Mouse (Mus musculus): ENCODE data around the gene Pax4. TPM values are rescaled to one million over a fixed set of nuclear protein-coding genes. Genes with fewer than 3 reads are reported as not detected.

Pax4 gene
- polyA plus RNA-seq (2015; fragmentation: Nextera tagmentation; extraction: Ambion mirVana): not detected in 2 replicates

DNA sequence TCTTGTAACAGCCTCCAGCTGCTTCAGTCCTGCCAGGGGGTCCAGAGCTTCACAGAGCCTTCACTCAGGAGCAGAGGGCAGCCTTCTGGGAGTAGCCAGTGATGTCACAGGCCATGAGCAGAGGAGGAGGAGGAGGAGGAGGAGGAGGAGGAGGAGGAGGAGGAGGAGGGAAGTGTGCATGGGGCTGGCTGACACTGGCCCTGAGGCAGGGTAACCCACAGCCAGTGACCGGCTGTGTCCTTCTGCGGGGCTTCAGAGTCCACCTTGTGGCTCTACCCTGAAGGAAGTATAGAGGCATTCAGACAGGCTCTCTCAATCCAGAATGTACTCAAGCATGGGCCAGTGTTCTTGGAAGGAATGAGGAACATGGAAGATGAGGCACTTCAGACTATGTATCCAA, at the start of gene Pax4:
Pax4 (minus strand) TSS at position 101 of the 400 bp plus-strand sequence.
- Histone ChIP-seq H3K27ac (no peak within 1 kb of the TSS), H3K27me3 (peaks cover 31% of the 10 kb centered on the region), H3K4me1 (no peaks in the 10 kb centered on the region), H3K4me2 (no peak within 1 kb of the TSS), H3K36me3 (no peaks in the 10 kb centered on the region), H3K4me3 (no peak within 1 kb of the TSS), H3K9ac (no peak within 1 kb of the TSS), H3K9me3 (no peaks in the 10 kb centered on the region)
- 72% methylated on average over 2 of the region's 2 CpGs for WGBS
- ATAC-seq (ENCODE audit: borderline replicate concordance, extremely low read depth, low FRiP score, low TSS enrichment): no peak

- H3K36me3 ChIP-seq: peaks cover 5% of the 10 kb centered on the region
- WGBS: 27% methylated on average over 5 of the region's 5 CpGs
- H3K27ac ChIP-seq: 0 out of 2 replicates have a peak overlapping the region, but pooled peaks have one; percentile 8
- peak; percentile 46; the same call in 1 of the 2 replicates for ATAC-seq (ENCODE audit: borderline replicate concordance, extremely low read depth, low FRiP score, low TSS enrichment)
- no peak overlapping the region for H3K9ac ChIP-seq
- peaks cover 17% of the 10 kb centered on the region; the same call in 1 of the 2 replicates for H3K4me1 ChIP-seq
- H3K9me3 ChIP-seq: no peaks in the 10 kb centered on the region
- H3K27me3 ChIP-seq: no peaks in the 10 kb centered on the region
- H3K4me2 ChIP-seq: no peak overlapping the region
- no peak overlapping the region for H3K4me3 ChIP-seq
These were observed 48.7 kb upstream of the Pax4 start for GRCm38 (mm10) chr6:28497837-28498236.

DNA sequence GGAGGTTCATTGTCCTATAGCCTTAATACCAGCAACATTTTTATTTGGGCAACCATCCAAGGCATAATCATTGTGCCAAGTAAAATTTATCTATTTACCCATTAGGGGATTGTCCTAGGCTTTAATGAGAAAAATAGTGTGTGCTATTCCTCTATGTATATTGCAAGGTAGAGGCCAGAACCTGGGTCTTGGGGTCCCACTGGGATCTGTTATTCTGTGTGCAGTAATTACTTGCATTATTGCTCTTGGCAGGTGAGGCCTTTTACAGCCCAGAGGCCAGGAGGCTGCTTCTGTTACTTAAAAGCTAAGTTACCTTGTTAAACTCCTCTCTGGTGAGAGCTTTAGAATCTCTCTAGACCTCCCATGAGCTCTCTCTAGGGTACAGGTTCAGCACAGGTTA, 42.0 kb upstream of the Pax4 start:
- ATAC-seq (ENCODE audit: borderline replicate concordance, extremely low read depth, low FRiP score, low TSS enrichment): no peak
- Histone ChIP-seq H3K4me2 (no peak overlapping the region), H3K9ac (no peak overlapping the region), H3K27ac (no peak overlapping the region), H3K36me3 (peaks cover 24% of the 10 kb centered on the region), H3K9me3 (no peaks in the 10 kb centered on the region), H3K4me3 (no peak overlapping the region), H3K27me3 (no peaks in the 10 kb centered on the region), H3K4me1 (0 out of 2 replicates have a peak, but pooled peaks cover 3% of the 10 kb centered on the region)

- H3K9me3 ChIP-seq: no peaks in the 10 kb centered on the region
- H3K4me1 ChIP-seq: 0 out of 2 replicates have a peak, but pooled peaks cover 3% of the 10 kb centered on the region
- 87% methylated on average over 5 of the region's 5 CpGs for WGBS
- no peak for ATAC-seq (ENCODE audit: borderline replicate concordance, extremely low read depth, low FRiP score, low TSS enrichment)
- no peak overlapping the region for H3K4me3 ChIP-seq
- no peak overlapping the region for H3K4me2 ChIP-seq
- peaks cover 25% of the 10 kb centered on the region for H3K36me3 ChIP-seq
- H3K27me3 ChIP-seq: no peaks in the 10 kb centered on the region
- no peak overlapping the region for H3K9ac ChIP-seq
- no peak overlapping the region for H3K27ac ChIP-seq
These were observed 41.5 kb upstream of the Pax4 start for GRCm38 (mm10) chr6:28490612-28491011.

DNA sequence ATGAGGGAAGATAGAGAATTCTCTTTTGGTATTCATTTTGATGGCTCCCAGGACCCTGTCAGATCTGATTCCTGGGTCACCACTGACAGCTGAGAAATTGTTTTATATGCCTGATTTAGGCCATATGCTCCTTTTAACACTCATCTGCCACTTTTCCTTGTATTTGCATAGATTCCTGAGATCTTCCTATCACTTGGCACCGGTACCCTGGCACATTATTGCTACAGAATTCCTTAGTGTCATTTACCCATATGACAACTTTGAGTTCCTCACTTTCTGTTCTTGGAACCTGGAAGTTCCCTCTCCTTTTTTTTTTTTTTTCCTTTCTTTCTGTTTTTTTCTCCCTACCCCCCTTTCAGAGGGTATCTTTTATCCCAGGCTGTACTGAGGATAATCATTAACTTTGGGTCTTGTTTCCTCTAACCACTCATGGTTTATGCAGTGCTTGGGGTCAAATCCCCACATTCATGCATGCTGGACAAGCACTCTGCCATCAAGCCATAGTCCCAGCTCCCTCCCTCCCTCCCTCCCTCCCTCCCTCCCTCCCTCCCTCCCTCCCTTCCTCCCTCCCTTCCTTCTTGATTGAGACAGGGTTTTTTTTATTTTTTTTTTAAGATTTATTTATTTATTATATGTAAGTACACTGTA, 39.2 kb upstream of the Pax4 start:
- WGBS: 86% methylated on average over 1 of the region's 1 CpGs
- no peak for ATAC-seq (ENCODE audit: borderline replicate concordance, extremely low read depth, low FRiP score, low TSS enrichment)

GRCm38 (mm10) chr6:28486905-28487304, 37.8 kb upstream of the Pax4 start:
- ATAC-seq (ENCODE audit: borderline replicate concordance, extremely low read depth, low FRiP score, low TSS enrichment): no peak
- 86% methylated on average over 7 of the region's 7 CpGs for WGBS
- Histone ChIP-seq H3K9ac (no peak overlapping the region), H3K4me2 (no peak overlapping the region), H3K9me3 (no peaks in the 10 kb centered on the region), H3K36me3 (peaks cover 18% of the 10 kb centered on the region), H3K27ac (no peak overlapping the region), H3K4me3 (no peak overlapping the region), H3K27me3 (no peaks in the 10 kb centered on the region), H3K4me1 (peaks cover 20% of the 10 kb centered on the region)

More for the DNA sequence above, 39.2 kb upstream of the Pax4 start:
- Histone ChIP-seq H3K4me2 (no peak overlapping the region), H3K27ac (no peak overlapping the region), H3K27me3 (no peaks in the 10 kb centered on the region), H3K9ac (no peak overlapping the region), H3K4me3 (no peak overlapping the region), H3K4me1 (peaks cover 6% of the 10 kb centered on the region), H3K36me3 (peaks cover 30% of the 10 kb centered on the region), H3K9me3 (no peaks in the 10 kb centered on the region)

DNA sequence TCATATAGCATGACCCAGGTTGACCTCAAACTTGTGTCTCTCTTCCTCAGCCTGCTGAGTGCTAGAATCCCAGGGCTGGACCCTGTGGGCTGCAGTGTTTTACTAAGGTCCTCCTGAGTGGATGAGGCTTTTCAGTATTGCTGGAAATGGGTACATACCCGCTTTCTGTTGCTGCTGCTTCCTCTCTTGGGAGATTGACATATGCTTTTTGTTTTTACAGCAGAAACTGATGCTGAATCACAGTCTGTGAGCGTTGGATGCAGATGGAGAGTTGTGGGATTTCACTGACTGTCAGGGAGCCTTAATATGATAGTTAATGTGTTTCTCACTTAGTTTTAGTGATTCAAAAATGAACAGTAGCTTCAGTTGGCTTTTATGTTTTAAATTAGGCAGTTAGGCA, 37.3 kb upstream of the Pax4 start:
- WGBS: 80% methylated on average over 2 of the region's 2 CpGs
- H3K27me3 ChIP-seq: no peaks in the 10 kb centered on the region
- H3K4me1 ChIP-seq: peaks cover 25% of the 10 kb centered on the region
- H3K9me3 ChIP-seq: no peaks in the 10 kb centered on the region
- H3K27ac ChIP-seq: no peak overlapping the region
- no peak overlapping the region for H3K4me3 ChIP-seq
- no peak for ATAC-seq (ENCODE audit: borderline replicate concordance, extremely low read depth, low FRiP score, low TSS enrichment)
- peaks cover 18% of the 10 kb centered on the region for H3K36me3 ChIP-seq
- H3K4me2 ChIP-seq: no peak overlapping the region
- H3K9ac ChIP-seq: no peak overlapping the region

DNA sequence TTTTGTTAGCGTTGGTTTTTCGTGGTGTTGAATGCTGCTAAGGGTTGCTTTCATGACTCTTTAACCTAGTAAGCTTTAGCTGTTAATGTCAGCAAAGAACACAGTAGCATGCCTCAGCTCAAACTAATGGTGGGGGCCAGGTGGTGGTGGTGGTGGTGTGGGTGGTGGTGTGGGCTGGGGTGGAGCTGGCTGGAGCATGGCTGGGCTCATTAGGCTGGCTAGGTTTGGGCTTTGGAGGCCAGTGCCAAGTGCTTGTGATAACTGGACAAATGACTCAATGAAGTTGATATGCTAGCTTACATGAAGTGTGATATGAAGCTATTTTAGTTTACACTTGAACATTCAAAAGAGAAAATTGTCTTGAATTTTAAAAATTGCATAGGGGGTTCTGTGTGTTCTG, 36.9 kb upstream of the Pax4 start:
- H3K4me2 ChIP-seq: no peak overlapping the region
- no peaks in the 10 kb centered on the region for H3K27me3 ChIP-seq
- ATAC-seq (ENCODE audit: borderline replicate concordance, extremely low read depth, low FRiP score, low TSS enrichment): no peak
- H3K9ac ChIP-seq: no peak overlapping the region
- H3K4me3 ChIP-seq: no peak overlapping the region
- peaks cover 15% of the 10 kb centered on the region for H3K36me3 ChIP-seq
- H3K27ac ChIP-seq: no peak overlapping the region
- H3K9me3 ChIP-seq: no peaks in the 10 kb centered on the region
- WGBS: 91% methylated on average over 2 of the region's 2 CpGs
- peaks cover 28% of the 10 kb centered on the region for H3K4me1 ChIP-seq

DNA sequence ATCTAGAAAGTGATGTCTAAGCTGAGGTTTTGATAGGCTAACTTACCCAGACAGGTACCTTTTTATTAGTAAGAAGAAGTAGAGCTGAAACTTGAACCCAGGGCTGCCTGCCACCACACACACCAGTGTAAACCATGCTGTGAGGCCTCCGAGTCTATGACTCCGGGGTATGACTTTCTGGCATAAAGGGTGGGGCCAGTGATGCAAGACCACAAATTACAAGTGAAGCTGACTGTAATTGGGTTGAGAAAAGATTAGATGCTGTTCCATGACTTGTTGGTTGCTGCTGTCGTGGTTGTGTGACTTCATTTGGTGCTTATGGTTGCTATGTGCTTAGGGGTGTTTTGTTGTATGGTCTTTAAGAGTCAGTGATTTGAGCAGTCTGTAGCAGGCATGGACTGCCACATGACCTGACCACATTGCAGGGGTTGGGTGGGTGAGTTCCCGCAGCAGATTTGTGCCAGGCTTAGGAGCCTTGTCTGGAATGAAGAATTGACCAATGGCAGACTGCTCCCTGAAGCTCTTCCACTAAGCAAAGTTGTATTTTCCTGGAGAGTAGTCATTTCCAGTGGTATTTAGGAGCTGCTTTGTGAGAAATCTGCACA, 33.7 kb upstream of the Pax4 start:
- no peak overlapping the region for H3K9ac ChIP-seq
- ATAC-seq (ENCODE audit: borderline replicate concordance, extremely low read depth, low FRiP score, low TSS enrichment): no peak
- no peaks in the 10 kb centered on the region for H3K27me3 ChIP-seq
- 67% methylated on average over 4 of the region's 4 CpGs for WGBS
- H3K4me2 ChIP-seq: peak overlapping the region; percentile 63; the same call in 1 of the 2 replicates
- peaks cover 30% of the 10 kb centered on the region for H3K4me1 ChIP-seq
- H3K9me3 ChIP-seq: no peaks in the 10 kb centered on the region
- H3K27ac ChIP-seq: no peak overlapping the region
- H3K36me3 ChIP-seq: peaks cover 6% of the 10 kb centered on the region
- no peak overlapping the region for H3K4me3 ChIP-seq

DNA sequence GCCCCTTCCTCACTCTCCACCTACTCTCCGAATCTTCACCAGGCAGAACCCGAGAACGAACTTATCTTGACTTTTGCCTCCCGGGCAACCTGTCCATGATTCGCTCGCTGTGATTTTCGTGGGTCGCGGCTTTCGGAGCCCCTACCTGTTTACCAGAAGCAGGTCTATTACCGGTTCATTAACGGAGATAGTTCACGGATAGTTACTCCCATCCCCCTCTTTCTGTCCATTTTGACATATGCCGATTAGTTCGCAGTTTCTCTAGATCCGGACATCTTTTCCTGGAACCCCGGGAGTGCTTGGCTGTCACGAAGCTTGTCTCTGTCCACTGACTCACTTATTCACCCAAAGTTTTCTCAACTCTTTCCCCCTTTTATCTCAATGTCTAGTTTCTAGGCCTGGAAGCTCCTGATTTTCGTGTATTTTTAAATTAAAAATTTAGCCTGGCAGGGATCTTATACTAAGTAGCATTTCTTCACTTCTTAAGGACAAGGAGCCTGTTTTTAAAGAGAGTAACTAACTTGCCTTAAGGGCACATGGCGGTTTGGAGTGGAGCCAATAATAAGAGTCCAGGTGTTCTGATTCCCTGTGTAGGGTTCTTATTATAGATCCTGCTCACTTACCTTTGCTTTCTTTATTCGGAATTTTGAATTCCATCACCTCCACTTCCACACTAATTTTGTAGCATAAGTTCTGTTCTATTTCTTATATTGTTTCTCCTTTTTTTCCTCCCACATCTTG, 31.8 kb upstream of the Pax4 start:
- H3K36me3 ChIP-seq: peaks cover 6% of the 10 kb centered on the region; the same call in 1 of the 2 replicates
- H3K4me3 ChIP-seq: peak overlapping the region; percentile 90
- H3K4me1 ChIP-seq: peaks cover 30% of the 10 kb centered on the region
- WGBS: 4% methylated on average over 21 of the region's 21 CpGs
- H3K9ac ChIP-seq: peak overlapping the region; percentile 92
- H3K27me3 ChIP-seq: no peaks in the 10 kb centered on the region
- H3K27ac ChIP-seq: peak overlapping the region; percentile 83
- H3K4me2 ChIP-seq: peak overlapping the region; percentile 63
- H3K9me3 ChIP-seq: no peaks in the 10 kb centered on the region
- ATAC-seq (ENCODE audit: borderline replicate concordance, extremely low read depth, low FRiP score, low TSS enrichment): no peak

DNA sequence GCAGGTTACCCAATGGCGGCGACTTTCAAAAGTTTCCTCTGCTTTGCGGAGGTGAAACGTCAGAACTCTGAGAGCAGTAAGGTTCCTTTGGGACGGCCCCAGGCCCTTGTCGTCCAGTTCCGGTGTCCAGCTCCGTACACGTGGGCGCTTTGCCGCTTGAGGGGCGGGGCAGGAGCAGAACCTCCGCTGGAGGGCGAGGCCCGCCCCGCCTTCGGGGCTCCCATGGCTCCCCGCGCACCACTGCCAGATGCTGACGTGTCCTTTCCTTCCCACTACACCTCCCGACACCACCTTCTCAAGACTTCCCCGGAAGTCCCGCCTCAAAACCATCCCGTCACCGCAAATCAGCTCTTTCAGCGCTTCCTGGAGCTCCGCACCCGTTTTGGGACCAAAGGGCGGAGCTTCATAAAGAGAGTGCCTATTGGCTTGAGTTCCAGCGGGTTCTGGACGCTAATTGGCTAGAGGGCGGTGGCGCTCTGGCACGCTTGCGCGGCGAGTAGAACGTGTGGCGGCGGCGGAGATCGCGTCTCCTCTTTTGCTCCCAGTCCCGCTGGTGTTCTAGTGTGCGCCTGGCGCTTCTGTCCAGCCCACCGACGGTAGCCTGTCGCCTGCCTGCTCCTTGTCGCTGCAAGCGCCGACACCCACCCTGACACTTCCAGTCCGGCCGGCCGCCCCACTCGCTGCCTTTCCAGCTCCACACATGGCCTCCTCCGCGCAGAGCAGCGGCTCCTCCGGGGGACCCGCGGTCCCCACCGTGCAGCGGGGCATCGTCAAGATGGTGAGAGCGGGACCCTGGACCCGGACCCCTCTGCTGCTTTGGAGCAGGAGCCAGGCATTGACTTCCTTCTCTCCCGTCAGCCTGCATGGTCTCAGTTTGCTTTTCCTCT, 31.0 kb upstream of the Pax4 start:
- Histone ChIP-seq H3K4me3 (peak overlapping the region; percentile 90), H3K4me1 (peaks cover 30% of the 10 kb centered on the region), H3K36me3 (peaks cover under 1% of the 10 kb centered on the region; the same call in 1 of the 2 replicates), H3K27ac (peak overlapping the region; percentile 83), H3K9ac (peak overlapping the region; percentile 92), H3K4me2 (peak overlapping the region; percentile 63), H3K9me3 (no peaks in the 10 kb centered on the region), H3K27me3 (no peaks in the 10 kb centered on the region)
- WGBS: under 1% methylated on average over 68 of the region's 68 CpGs
- ATAC-seq (ENCODE audit: borderline replicate concordance, extremely low read depth, low FRiP score, low TSS enrichment): peak; percentile 99

Data from lung, embryonic 15.5 days (tissue).